Mouse (Mus musculus) inflammation-experienced regulatory T-cells, adult 6 months (primary cell): ENCODE data around the gene Auts2. TPM values are rescaled to one million over a fixed set of nuclear protein-coding genes. Genes with fewer than 3 reads are reported as not detected.

Experiments used
- ATAC-seq: one replicate; pipeline ENCODE4 v1.8.0; 2017
- polyA plus RNA-seq, 3 experiments: library from polyadenylated mRNA; unstranded; fragments of 100-300 nt; shearing (Covaris generic); gene quantifications; one replicate each; pipeline ENCODE4 v1.2.1; 2017

The Auts2 gene
- polyA plus RNA-seq, 3 experiments from 2014 or later: not detected

DNA sequence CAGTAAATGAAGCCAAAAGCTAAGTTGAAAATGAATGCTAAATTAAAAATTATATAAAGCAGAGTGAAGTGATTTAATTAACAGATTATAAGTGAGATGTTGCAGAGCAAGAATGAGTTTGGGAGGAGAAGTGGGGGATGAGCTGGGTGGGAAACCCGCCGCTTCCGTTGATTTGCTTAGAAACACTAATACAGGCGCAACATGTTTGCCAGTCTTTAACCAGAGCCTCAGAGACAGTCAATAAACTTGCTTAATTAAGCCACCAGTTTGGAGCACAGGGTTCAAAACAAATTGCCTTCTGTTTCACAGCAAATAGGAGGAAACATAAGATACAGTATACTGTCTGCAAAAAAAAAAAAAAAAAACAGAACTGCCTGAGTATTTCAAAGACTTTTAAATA, 579.6 kb downstream of the Auts2 start:
- ATAC-seq: no peak

DNA sequence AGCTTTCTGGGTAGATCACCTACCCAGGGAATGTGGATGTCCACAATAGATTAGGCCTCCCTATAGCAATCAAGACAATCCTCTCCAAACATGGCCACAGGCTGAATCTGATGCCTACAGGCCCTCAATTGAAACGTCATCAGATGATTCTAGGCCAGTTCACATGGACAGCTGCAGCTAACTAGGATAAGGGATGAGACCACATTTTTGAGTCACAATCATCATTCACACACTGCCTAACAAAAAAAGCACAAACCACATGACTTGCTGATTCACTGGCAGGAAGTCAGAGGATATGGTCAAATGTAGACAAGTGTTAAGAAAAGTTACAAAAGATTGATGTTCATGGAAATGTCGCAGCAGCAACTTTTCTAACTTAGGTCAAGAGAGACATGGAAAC, 581.3 kb downstream of the Auts2 start:
- no peak for ATAC-seq

DNA sequence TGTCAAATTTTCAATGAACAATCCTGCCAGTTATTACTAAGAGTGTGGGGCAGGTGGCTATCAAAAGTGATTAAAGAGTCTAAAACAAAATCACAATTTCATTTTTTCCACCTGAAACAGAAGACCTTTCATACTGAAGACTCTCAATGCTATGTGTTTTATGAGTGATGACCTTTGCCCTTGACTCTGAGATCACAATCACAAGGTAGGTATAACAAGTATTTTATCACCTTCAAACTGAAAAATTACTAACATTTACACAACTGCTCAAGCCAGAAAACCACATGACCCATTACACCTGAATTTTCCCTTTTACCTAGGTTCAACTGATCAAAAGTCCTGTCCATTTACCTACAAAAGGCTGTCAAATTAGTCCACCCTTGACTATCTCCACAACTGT, 582.7 kb downstream of the Auts2 start:
- ATAC-seq: no peak

GRCm38 (mm10) chr5:131956998-131957397, 586.1 kb downstream of the Auts2 start:
- ATAC-seq: no peak

DNA sequence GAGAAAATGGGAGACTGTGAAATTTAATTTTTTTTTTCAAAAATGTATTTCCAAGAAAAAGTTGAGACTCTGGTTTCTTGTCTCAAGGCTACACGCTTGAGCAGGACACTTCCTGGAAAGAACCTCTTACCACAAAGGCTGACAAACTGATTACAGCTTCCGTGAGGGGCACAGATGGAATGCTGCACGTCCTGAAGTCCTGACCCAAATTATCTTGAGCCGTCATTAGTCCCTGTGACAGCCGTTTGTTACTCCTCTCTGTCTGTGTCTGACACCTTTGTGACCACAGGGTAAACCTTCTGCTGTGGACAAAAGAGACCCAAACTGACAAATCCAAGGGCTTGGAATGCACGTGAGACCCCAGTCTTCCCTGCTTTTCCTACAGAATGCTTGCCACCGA, 587.1 kb downstream of the Auts2 start:
- ATAC-seq: no peak

- no peak for ATAC-seq
Measured at GRCm38 (mm10) chr5:131955227-131956016, 587.7 kb downstream of the Auts2 start.

- no peak for ATAC-seq
Measured at GRCm38 (mm10) chr5:131948571-131949151, 594.5 kb downstream of the Auts2 start.

- ATAC-seq: no peak
Measured at GRCm38 (mm10) chr5:131946801-131947200, 596.3 kb downstream of the Auts2 start.

- ATAC-seq: no peak
Measured at GRCm38 (mm10) chr5:131944761-131945160, 598.4 kb downstream of the Auts2 start.

- no peak for ATAC-seq
Measured at GRCm38 (mm10) chr5:131928696-131929095, 614.4 kb downstream of the Auts2 start.

DNA sequence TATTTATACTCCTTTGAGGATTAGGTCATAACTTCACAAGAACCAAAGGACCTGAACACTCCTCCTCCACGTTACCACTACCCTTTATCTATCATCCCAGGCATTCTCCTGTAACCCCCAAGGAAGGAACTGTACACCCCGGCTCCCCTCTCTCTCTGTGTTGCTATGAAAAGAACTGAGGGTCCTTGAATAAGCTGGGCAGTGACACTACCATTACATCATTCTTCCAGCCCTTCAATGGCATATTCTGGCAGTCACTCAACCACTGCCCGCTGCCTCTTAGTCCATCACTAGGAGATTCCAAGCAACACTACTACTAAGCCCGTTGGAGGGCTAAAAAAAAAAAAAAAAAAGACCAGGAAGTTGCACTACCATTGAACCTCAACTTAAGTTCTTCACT, 620.4 kb downstream of the Auts2 start:
- ATAC-seq: no peak

- ATAC-seq: no peak
Measured at GRCm38 (mm10) chr5:131922118-131922517, 621.0 kb downstream of the Auts2 start.

- no peak for ATAC-seq
Measured at GRCm38 (mm10) chr5:131919983-131920777, 623.0 kb downstream of the Auts2 start.

DNA sequence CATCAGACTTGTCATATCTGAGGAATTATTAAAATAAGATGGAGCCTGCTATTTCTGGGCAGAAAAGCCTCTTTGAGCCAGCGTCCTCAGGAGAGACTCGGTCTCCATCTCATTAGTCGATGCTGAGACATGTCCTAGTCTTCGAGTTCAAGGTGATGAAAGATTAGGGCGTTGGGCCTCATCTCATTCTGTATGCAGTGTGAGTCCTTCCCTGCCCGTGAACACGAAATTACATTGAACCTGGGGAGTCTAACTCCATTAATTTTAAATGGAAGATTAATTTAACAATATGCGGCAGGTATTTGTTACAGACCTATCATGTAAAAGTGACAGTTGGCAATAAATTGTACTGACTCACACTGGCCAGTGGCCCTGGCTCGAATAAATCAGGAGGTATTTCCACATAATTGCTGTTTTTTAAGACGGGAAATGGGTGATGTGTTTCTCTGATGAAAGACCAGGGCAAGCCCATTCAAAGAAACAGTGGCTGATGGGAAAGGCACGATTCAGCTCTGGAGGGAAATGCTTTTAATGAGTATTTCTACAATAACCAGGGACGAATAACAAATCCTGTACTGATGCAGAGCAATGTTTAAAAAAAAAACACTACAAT, 626.2 kb downstream of the Auts2 start:
- no peak for ATAC-seq

DNA sequence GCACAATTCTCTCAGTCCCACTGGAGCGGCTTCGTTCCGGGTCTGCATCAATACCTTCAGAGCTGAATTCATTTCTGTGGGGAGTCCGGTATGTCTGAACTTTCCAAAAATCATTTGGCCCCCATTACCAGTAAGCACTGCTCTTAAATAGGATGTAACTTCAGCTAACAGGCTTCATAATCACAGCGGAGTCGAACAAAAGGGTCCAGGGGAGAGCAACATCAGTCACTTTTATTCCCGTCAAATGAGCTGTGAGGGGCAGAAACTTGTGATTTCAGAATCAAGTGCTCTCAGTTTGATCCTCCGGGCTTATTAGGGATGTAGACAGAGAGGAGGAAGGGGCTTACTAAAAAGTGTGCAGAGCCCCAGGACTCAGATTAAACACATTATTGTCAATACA, 629.6 kb downstream of the Auts2 start:
- no peak for ATAC-seq

- no peak for ATAC-seq
Measured at GRCm38 (mm10) chr5:131912983-131913382, 630.2 kb downstream of the Auts2 start.

DNA sequence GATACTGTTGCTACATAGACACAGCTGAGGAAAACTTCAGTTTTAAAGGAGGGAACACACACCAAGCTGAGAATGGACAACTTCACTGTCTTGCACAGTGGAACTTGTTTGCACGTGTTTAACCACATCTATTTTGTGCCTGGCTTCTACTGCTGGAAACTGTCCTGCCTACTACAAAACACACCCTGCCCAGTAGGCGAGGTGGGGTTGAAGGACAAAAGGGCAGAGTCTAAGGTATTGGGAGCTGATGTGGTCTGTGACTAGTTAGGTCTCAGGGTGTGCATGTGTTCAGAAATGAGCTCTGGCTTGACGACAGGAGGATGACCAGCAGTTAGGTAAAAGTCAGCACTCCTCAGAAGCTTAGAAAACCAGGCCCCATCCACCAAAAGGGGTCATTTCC, 636.8 kb downstream of the Auts2 start:
- ATAC-seq: no peak

- ATAC-seq: no peak
Measured at GRCm38 (mm10) chr5:131904478-131904877, 638.7 kb downstream of the Auts2 start.

DNA sequence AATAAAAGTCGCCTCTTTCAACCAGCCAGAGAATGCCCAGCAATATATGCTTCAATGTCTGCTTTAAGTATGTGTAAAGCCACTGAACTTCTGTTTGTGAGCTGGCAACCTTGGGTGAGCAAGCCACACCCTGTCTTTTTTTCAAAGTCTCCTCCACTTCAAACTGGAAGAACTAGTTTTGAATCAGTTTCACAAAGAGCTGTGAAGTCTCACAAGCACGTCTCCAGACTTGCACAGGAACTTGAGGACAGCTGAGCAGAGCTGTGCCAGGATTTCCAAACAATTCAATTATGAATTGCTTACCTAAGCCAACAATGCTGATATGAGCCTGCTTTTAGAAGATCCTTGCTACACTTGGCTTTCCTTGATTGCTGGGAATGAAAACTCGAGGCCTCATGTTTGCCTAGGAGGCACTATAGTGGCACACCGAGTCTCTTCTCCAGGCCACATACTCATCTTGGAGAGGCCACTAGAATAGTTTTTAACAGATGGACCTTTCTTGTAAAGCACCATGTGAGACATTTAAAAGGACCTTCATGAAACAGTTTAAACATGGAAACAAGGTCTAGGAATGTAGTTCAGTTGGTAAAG, 645.0 kb downstream of the Auts2 start:
- ATAC-seq: no peak

DNA sequence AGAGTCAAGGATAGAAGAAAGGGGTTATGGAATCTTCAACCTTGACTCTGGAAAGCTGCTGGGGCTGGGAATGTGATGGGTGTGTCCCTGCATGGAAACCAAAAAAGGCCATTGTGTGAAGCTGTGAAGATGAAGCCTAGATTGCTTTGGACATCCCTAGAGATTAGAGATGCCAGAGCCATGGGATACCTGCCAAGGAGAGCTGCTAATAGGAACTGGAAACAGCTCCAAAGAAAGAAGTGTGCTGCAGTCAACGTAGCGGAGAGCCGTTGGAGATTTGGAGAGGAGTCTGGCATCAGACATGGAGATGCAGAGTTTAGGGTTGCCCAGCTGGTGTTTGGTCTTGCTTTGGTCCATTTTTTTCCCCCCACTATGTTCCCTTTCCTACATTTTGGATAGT, 656.5 kb downstream of the Auts2 start:
- ATAC-seq: no peak

- no peak for ATAC-seq
Measured at GRCm38 (mm10) chr5:131876569-131876968, 666.6 kb downstream of the Auts2 start.

GRCm38 (mm10) chr5:131875976-131876375, 667.2 kb downstream of the Auts2 start:
- ATAC-seq: no peak

- no peak for ATAC-seq
Measured at GRCm38 (mm10) chr5:131873116-131873515, 670.0 kb downstream of the Auts2 start.
